Comparison of ENCODE assay signal across 8 mouse cellular contexts in genomic region chr2:27038596-27038995, GRCm38 (mm10). TPM values are rescaled to one million over a fixed set of nuclear protein-coding genes. Genes with fewer than 3 reads are reported as not detected.
DNase-seq lines count a peak whose midpoint lies in the region; ATAC-seq lines count a peak whose summit lies in the region.

No protein-coding gene starts in this region.

- ATAC-seq in forebrain, embryonic 13.5 days, result 0 out of 2 replicates have a peak, but pooled peaks have one; percentile 61
- ATAC-seq in neutrophil, adult 5-6 weeks (ENCODE audit: extremely low read depth, insufficient number of reproducible peaks, low FRiP score, poor library complexity, severe bottlenecking), result peak; percentile 61; the same call in 1 of the 2 replicates

- H3K4me1 ChIP-seq in forebrain, embryonic 13.5 days, result no peaks in the 10 kb centered on the region

- H3K4me3 ChIP-seq in forebrain, embryonic 13.5 days, result no peak overlapping the region

- H3K27ac ChIP-seq in forebrain, embryonic 13.5 days, result no peak overlapping the region

- no peaks in the 10 kb centered on the region for H3K27me3 ChIP-seq in forebrain, embryonic 13.5 days

- no peaks in the 10 kb centered on the region for H3K9me3 ChIP-seq in forebrain, embryonic 13.5 days (replicated peaks)

- H3K4me2 ChIP-seq in forebrain, embryonic 13.5 days, result no peak overlapping the region

- peak; percentile 64 for DNase-seq in right cerebral cortex, adult 18-20 months
- no peak for DNase-seq in right cerebral cortex, postnatal 36 days (ENCODE audit: low spot score in 2 of 2)
- peak; percentile 67 for DNase-seq in c-Kit-positive CD71-negative TER-119-negative erythroid progenitor cells, embryonic 14.5 days (ENCODE audit: low read depth)
- peak; percentile 54 to 66 for DNase-seq in kidney, adult 8-10 months
- DNase-seq in lung, adult 18-20 months, result peak; percentile 44 to 68
- DNase-seq in thymus, postnatal 36 days, result peak; percentile 64 to 67

- H3K9ac ChIP-seq in forebrain, embryonic 13.5 days, result no peak overlapping the region

- WGBS in forebrain, embryonic 13.5 days, result 0% methylated on average over 3 of the region's 3 CpGs

- H3K36me3 ChIP-seq in forebrain, embryonic 13.5 days (ENCODE audit: poor library complexity, severe bottlenecking), result no peaks in the 10 kb centered on the region

RNA-seq across cellular contexts. Expression of gene Slc2a6, which starts 10.8 kb away (rescaled TPM):
- 2.0 and 2.6 TPM in 2 replicates for polyA plus RNA-seq in forebrain, embryonic 13.5 days (2015; fragmentation: Nextera tagmentation; extraction: Ambion mirVana)
- total RNA-seq in neutrophil, adult 5-6 weeks (2017), result 82.6 and 87.3 TPM in 2 replicates

RNA-seq across cellular contexts. Expression of gene Cacfd1, which starts 28.9 kb away (rescaled TPM):
- polyA plus RNA-seq in forebrain, embryonic 13.5 days (2015; fragmentation: Nextera tagmentation; extraction: Ambion mirVana), result 115 and 125 TPM in 2 replicates
- 16.9 and 22.8 TPM in 2 replicates for total RNA-seq in neutrophil, adult 5-6 weeks (2017)

RNA-seq across cellular contexts. Expression of gene Mymk, which starts 33.4 kb away (rescaled TPM):
- not detected in 2 replicates for polyA plus RNA-seq in forebrain, embryonic 13.5 days (2015; fragmentation: Nextera tagmentation; extraction: Ambion mirVana)
- not detected in 2 replicates for total RNA-seq in neutrophil, adult 5-6 weeks (2017)

RNA-seq across cellular contexts. Expression of gene Adamtsl2, which starts 40.6 kb away (rescaled TPM):
- polyA plus RNA-seq in forebrain, embryonic 13.5 days (2015; fragmentation: Nextera tagmentation; extraction: Ambion mirVana), result 5.7 and 7.6 TPM in 2 replicates
- not detected in 2 replicates for total RNA-seq in neutrophil, adult 5-6 weeks (2017)

Comparison
In these comparisons a context has a peak if more than half of its experiments do, and no peak if none do; other contexts are left out.
1. DNase-seq: peak in right cerebral cortex, adult 18-20 months (single experiment), c-Kit-positive CD71-negative TER-119-negative erythroid progenitor cells, embryonic 14.5 days (single experiment), kidney, adult 8-10 months (2 of 2), lung, adult 18-20 months (2 of 2) and thymus, postnatal 36 days (2 of 2); none in right cerebral cortex, postnatal 36 days (0 of 2).